Mouse (Mus musculus) limb, embryonic 14.5 days (tissue): ENCODE results near the gene Krtap15. TPM values are rescaled to one million over a fixed set of nuclear protein-coding genes. Genes with fewer than 3 reads are reported as not detected.

ENCODE experiments used
- ATAC-seq: fragments of 200-750 bp; cut with Nextera tagmentation; 2 replicates; pipeline ENCODE4 v1.8.0; 2017; ENCODE audit warnings: low read depth, moderate number of reproducible peaks, moderate TSS enrichment; ENCODE audit not compliant: low FRiP score
- DNase-seq: peaks from one replicate; pipeline ENCODE4 v3.0.0-alpha.2; 2015; ENCODE audit warnings: low spot score
- H3K27ac ChIP-seq: fragments of 300-500 bp; sonication (generic); replicated peaks from 2 replicates; pipeline ENCODE4 v1.5.1; 2014; ENCODE audit warnings: low read depth, mild to moderate bottlenecking, low read length, moderate library complexity, mixed read lengths
- H3K27me3 ChIP-seq: fragments of 300-500 bp; sonication (generic); 2 replicates; pipeline ENCODE4 v1.6.1; 2014; ENCODE audit warnings: low read length, mixed read lengths; ENCODE audit not compliant: control insufficient read depth, insufficient read depth
- H3K36me3 ChIP-seq: fragments of 300-500 bp; sonication (generic); 2 replicates; pipeline ENCODE4 v1.6.1; 2014; ENCODE audit warnings: mild to moderate bottlenecking, low read length, moderate library complexity, mixed read lengths; ENCODE audit not compliant: control insufficient read depth, insufficient read depth
- H3K4me1 ChIP-seq: fragments of 300-500 bp; sonication (generic); 2 replicates; pipeline ENCODE4 v1.6.1; 2014; ENCODE audit warnings: antibody characterized with exemption, low read length, mixed read lengths; ENCODE audit not compliant: control insufficient read depth, insufficient read depth
- H3K4me2 ChIP-seq: fragments of 300-500 bp; sonication (generic); replicated peaks from 2 replicates; pipeline ENCODE4 v1.6.1; 2014; ENCODE audit warnings: low read depth, mild to moderate bottlenecking, low read length, moderate library complexity; ENCODE audit not compliant: severe bottlenecking
- H3K4me3 ChIP-seq: fragments of 300-500 bp; sonication (generic); replicated peaks from 2 replicates; pipeline ENCODE4 v1.5.1; 2014; ENCODE audit warnings: low read length
- H3K9ac ChIP-seq: fragments of 300-500 bp; sonication (generic); 2 replicates; pipeline ENCODE4 v1.6.1; 2014; ENCODE audit warnings: mild to moderate bottlenecking, low read depth, low read length, moderate library complexity; ENCODE audit not compliant: severe bottlenecking
- H3K9me3 ChIP-seq: fragments of 300-500 bp; sonication (generic); 2 replicates; pipeline ENCODE4 v1.6.1; 2016; ENCODE audit warnings: low read length; ENCODE audit not compliant: control insufficient read depth
- POLR2A ChIP-seq: fragments of 200-500 bp; IDR thresholded peaks from 2 replicates; pipeline ENCODE4 v1.8.0; 2012; ENCODE audit warnings: inconsistent platforms, mild to moderate bottlenecking, moderate library complexity, borderline replicate concordance; ENCODE audit not compliant: insufficient read depth, insufficient read length; ENCODE audit errors: extremely low read depth
- WGBS: fragments of 180-500 bp; shearing (Covaris S2); extraction: QIAGEN DNeasy Blood & Tissue Kit; methylation state at CpG from one replicate; pipeline ENCODE4 v1.1.7; 2014; 5-methylcytosine and 5-hydroxymethylcytosine counted together
- polyA plus RNA-seq, 2 experiments: library from polyadenylated mRNA; depleted of rRNA in 1 of 2; stranded (reverse) in 1 of 2; unstranded in 1 of 2; fragments of >200 nt; fragmentation: Nextera tagmentation in 1 of 2; extraction: Ambion mirVana in 1 of 2; gene quantifications; 2 replicates each; pipeline versions ENCODE4 v1.2.1 to v1.2.3; 2012 to 2014

Gene Krtap15
- polyA plus RNA-seq, 2 experiments, result not detected

GRCm38 (mm10) chr16:88823736-88824135, 3.7 kb downstream of the Krtap15 start:
- DNase-seq (no peak), ATAC-seq (no peak)
- H3K9me3 ChIP-seq, result no peaks in the 10 kb centered on the region
- H3K27ac ChIP-seq, result no peak overlapping the region
- no peaks in the 10 kb centered on the region for H3K4me1 ChIP-seq
- H3K27me3 ChIP-seq, result no peaks in the 10 kb centered on the region
- no peak overlapping the region for H3K9ac ChIP-seq
- no peak overlapping the region for H3K4me2 ChIP-seq
- no peaks in the 10 kb centered on the region for H3K36me3 ChIP-seq
- no peak for TF ChIP-seq POLR2A
- H3K4me3 ChIP-seq, result no peak overlapping the region
- WGBS, result 83% methylated on average over 3 of the region's 3 CpGs

GRCm38 (mm10) chr16:88826095-88826652, 6.2 kb downstream of the Krtap15 start, which contains the start of gene Krtap14:
TSS of gene Krtap14 (minus strand) at chr16:88826145.
- H3K4me3 ChIP-seq, result no peak within 1 kb of the TSS
- H3K27ac ChIP-seq, result no peak within 1 kb of the TSS
- DNase-seq (no peak), ATAC-seq (no peak)
- H3K9me3 ChIP-seq, result no peaks in the 10 kb centered on the region
- WGBS, result 51% methylated on average over 9 of the region's 9 CpGs
- no peak for TF ChIP-seq POLR2A
- H3K9ac ChIP-seq, result no peak within 1 kb of the TSS
- no peaks in the 10 kb centered on the region for H3K27me3 ChIP-seq
- no peaks in the 10 kb centered on the region for H3K36me3 ChIP-seq
- no peaks in the 10 kb centered on the region for H3K4me1 ChIP-seq
- no peak within 1 kb of the TSS for H3K4me2 ChIP-seq

GRCm38 (mm10) chr16:88826978-88827377, 7.0 kb downstream of the Krtap15 start:
- no peak overlapping the region for H3K27ac ChIP-seq
- no peaks in the 10 kb centered on the region for H3K9me3 ChIP-seq
- no peak overlapping the region for H3K4me3 ChIP-seq
- TF ChIP-seq POLR2A, result no peak
- ATAC-seq (no peak), DNase-seq (no peak)
- H3K9ac ChIP-seq, result no peak overlapping the region
- H3K27me3 ChIP-seq, result no peaks in the 10 kb centered on the region
- H3K36me3 ChIP-seq, result no peaks in the 10 kb centered on the region
- no peak overlapping the region for H3K4me2 ChIP-seq
- 17% methylated on average over 3 of the region's 3 CpGs for WGBS
- H3K4me1 ChIP-seq, result no peaks in the 10 kb centered on the region

- Histone ChIP-seq H3K9ac (no peak overlapping the region), H3K9me3 (no peaks in the 10 kb centered on the region), H3K4me1 (no peaks in the 10 kb centered on the region), H3K36me3 (no peaks in the 10 kb centered on the region), H3K4me3 (no peak overlapping the region), H3K27ac (no peak overlapping the region), H3K4me2 (no peak overlapping the region), H3K27me3 (no peaks in the 10 kb centered on the region)
- WGBS, result 92% methylated on average over 1 of the region's 1 CpGs
- no peak for ATAC-seq
- no peak for TF ChIP-seq POLR2A
- DNase-seq, result no peak
Measured at GRCm38 (mm10) chr16:88847363-88847762, 27.3 kb downstream of the Krtap15 start.

- no peak for ATAC-seq
- 80% methylated on average over 4 of the region's 4 CpGs for WGBS
Measured at GRCm38 (mm10) chr16:88848558-88848957, 28.5 kb downstream of the Krtap15 start.

More at GRCm38 (mm10) chr16:88848558-88848957, 28.5 kb downstream of the Krtap15 start:
- Histone ChIP-seq H3K9me3 (no peaks in the 10 kb centered on the region), H3K9ac (no peak overlapping the region), H3K4me2 (no peak overlapping the region), H3K4me1 (no peaks in the 10 kb centered on the region), H3K36me3 (no peaks in the 10 kb centered on the region), H3K4me3 (no peak overlapping the region), H3K27me3 (no peaks in the 10 kb centered on the region), H3K27ac (no peak overlapping the region)
- TF ChIP-seq POLR2A, result no peak
- no peak for DNase-seq
